Comparison of ENCODE assay signal across 10 mouse cellular contexts in the genomic region with DNA sequence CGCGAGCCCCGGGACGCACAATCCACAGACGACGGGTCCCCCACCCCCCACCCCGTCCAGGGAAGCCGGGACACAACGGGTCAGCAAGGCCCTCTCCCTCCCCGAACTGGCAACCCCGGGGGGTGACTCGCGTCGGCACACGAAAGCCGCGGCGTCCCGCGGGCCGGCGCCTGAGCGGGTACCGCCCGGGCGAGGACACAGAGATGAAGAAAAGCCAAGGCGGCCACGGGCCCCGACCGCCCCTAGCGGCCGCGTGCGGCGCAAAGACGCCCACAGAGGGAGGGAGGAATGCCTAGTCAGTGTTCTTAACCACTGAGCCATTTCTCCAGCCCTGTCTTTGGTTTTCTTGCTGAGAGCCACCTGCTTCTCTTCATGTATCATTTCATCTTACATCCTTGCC. TPM values are rescaled to one million over a fixed set of nuclear protein-coding genes. Genes with fewer than 3 reads are reported as not detected.
DNase-seq lines count a peak whose midpoint lies in the region; ATAC-seq lines count a peak whose summit lies in the region.
"Had no signal": no experiment of that assay in that cellular context is flagged by ENCODE, and none has a peak within 500 bp of the region (broad histone marks: within the 10 kb centered on the region; RNA-seq: fewer than 3 reads in every experiment).

No protein-coding gene starts in this region.

- DNase-seq in intestine, embryonic 14.5 days (ENCODE audit: low spot score), result peak; percentile 100
- peak; percentile 81 for DNase-seq in MEL-GATA-1-ER (ENCODE audit: extremely low read depth, low read depth)
- DNase-seq in cerebellum, adult 9-11 months, result peak; percentile 24
- peak; percentile 27 for DNase-seq in heart, adult 8-10 months (ENCODE audit: low spot score)
- DNase-seq in left cerebral cortex, postnatal 4 days, result peak; percentile 64
- peak; percentile 79 for DNase-seq in retina, postnatal 7 days (ENCODE audit: low read depth, low spot score)
- peak; percentile 95 for DNase-seq in thymus, postnatal 4 days

- no peaks in the 10 kb centered on the region for H3K9me3 ChIP-seq in intestine, embryonic 14.5 days (ENCODE audit: control insufficient read depth, low read length)
- H3K9me3 ChIP-seq in intestine, embryonic 16.5 days (ENCODE audit: control insufficient read depth, low read length), result no peaks in the 10 kb centered on the region
- H3K9me3 ChIP-seq: heart, embryonic 13.5 days had no signal

- peaks cover 44% of the 10 kb centered on the region for H3K27me3 ChIP-seq in intestine, embryonic 14.5 days (replicated peaks; ENCODE audit: control insufficient read depth, insufficient read depth, low read length)
- H3K27me3 ChIP-seq in intestine, embryonic 16.5 days (replicated peaks; ENCODE audit: control insufficient read depth, insufficient read depth, low read length), result peaks cover 48% of the 10 kb centered on the region; the same call in 1 of the 2 replicates

- H3K4me3 ChIP-seq in intestine, embryonic 14.5 days (ENCODE audit: low read depth, low read length), result no peak overlapping the region
- H3K4me3 ChIP-seq in intestine, embryonic 16.5 days (ENCODE audit: low read length), result no peak overlapping the region
- H3K4me3 ChIP-seq: heart, embryonic 13.5 days had no signal

- no peak overlapping the region for H3K4me2 ChIP-seq in intestine, embryonic 14.5 days (ENCODE audit: low read length)
- H3K4me2 ChIP-seq in intestine, embryonic 16.5 days (ENCODE audit: low read depth, low read length), result no peak overlapping the region
- H3K4me2 ChIP-seq: heart, embryonic 13.5 days had no signal

- H3K36me3 ChIP-seq in intestine, embryonic 14.5 days (ENCODE audit: control insufficient read depth, insufficient read depth, low read length), result no peaks in the 10 kb centered on the region
- H3K36me3 ChIP-seq in intestine, embryonic 16.5 days (ENCODE audit: control insufficient read depth, insufficient read depth, low read length), result no peaks in the 10 kb centered on the region
- H3K36me3 ChIP-seq: heart, embryonic 13.5 days had no signal

- H3K4me1 ChIP-seq in intestine, embryonic 14.5 days (replicated peaks; ENCODE audit: control insufficient read depth, insufficient read depth, low read length), result no peaks in the 10 kb centered on the region
- H3K4me1 ChIP-seq in intestine, embryonic 16.5 days (ENCODE audit: control insufficient read depth, insufficient read depth, low read length), result no peaks in the 10 kb centered on the region

- H3K9ac ChIP-seq in intestine, embryonic 14.5 days (ENCODE audit: low read length), result no peak overlapping the region
- no peak overlapping the region for H3K9ac ChIP-seq in intestine, embryonic 16.5 days (ENCODE audit: low read depth, low read length)
- H3K9ac ChIP-seq: heart, embryonic 13.5 days had no signal

- no peak for ATAC-seq in intestine, embryonic 14.5 days (replicated peaks; ENCODE audit: low FRiP score, low TSS enrichment, low read depth)
- no peak for ATAC-seq in intestine, embryonic 16.5 days

- intact Hi-C loops in left cerebral cortex, postnatal 4 days (cut with DNase I), result no loop called here

- H3K27ac ChIP-seq in intestine, embryonic 14.5 days (ENCODE audit: low read depth), result no peak overlapping the region
- H3K27ac ChIP-seq in intestine, embryonic 16.5 days (ENCODE audit: low read length), result no peak overlapping the region
- H3K27ac ChIP-seq: heart, embryonic 13.5 days had no signal

- WGBS in intestine, embryonic 14.5 days, result 8% methylated on average over 36 of the region's 36 CpGs
- 7% methylated on average over 36 of the region's 36 CpGs for WGBS in intestine, embryonic 16.5 days

RNA-seq across cellular contexts. Expression of gene Rpp21, which starts 26.6 kb away (rescaled TPM):
- 156 and 158 TPM in 2 replicates for polyA plus RNA-seq in intestine, embryonic 14.5 days (2014; fragmentation: Nextera tagmentation; extraction: Ambion mirVana)
- 129 and 139 TPM in 2 replicates for polyA plus RNA-seq in intestine, embryonic 16.5 days (2015; fragmentation: Nextera tagmentation; extraction: Ambion mirVana)
- 10 to 100 TPM; 34.4 to 55.3 (median 45.5) TPM for total RNA-seq in heart, adult 8-10 months (2022)
- total RNA-seq in left cerebral cortex, postnatal 4 days (2021), result 10 to 100 TPM; 55.3 to 58.4 TPM

RNA-seq across cellular contexts. Expression of gene Trim39, which starts 40.7 kb away (rescaled TPM):
- 11.3 and 13.6 TPM in 2 replicates for polyA plus RNA-seq in intestine, embryonic 14.5 days (2014; fragmentation: Nextera tagmentation; extraction: Ambion mirVana)
- polyA plus RNA-seq in intestine, embryonic 16.5 days (2015; fragmentation: Nextera tagmentation; extraction: Ambion mirVana), result 9.7 and 10.6 TPM in 2 replicates
- 1 to 10 TPM; 6.3 to 7.1 (median 6.9) TPM for total RNA-seq in heart, adult 8-10 months (2022)
- 10 to 100 TPM; 25.3 to 26.2 TPM for total RNA-seq in left cerebral cortex, postnatal 4 days (2021)

RNA-seq across cellular contexts. Expression of gene H2-T3, which starts 41.2 kb away (rescaled TPM):
- 7.9 and 8.2 TPM in 2 replicates for polyA plus RNA-seq in intestine, embryonic 14.5 days (2014; fragmentation: Nextera tagmentation; extraction: Ambion mirVana)
- polyA plus RNA-seq in intestine, embryonic 16.5 days (2015; fragmentation: Nextera tagmentation; extraction: Ambion mirVana), result 42.3 and 46.9 TPM in 2 replicates
- not detected for total RNA-seq in heart, adult 8-10 months (2022)
- not detected for total RNA-seq in left cerebral cortex, postnatal 4 days (2021)

RNA-seq across cellular contexts. Expression of gene H2-M10.2, which starts 55.0 kb away (rescaled TPM):
- polyA plus RNA-seq in intestine, embryonic 14.5 days (2014; fragmentation: Nextera tagmentation; extraction: Ambion mirVana), result not detected in 2 replicates
- not detected in 2 replicates for polyA plus RNA-seq in intestine, embryonic 16.5 days (2015; fragmentation: Nextera tagmentation; extraction: Ambion mirVana)
- total RNA-seq in heart, adult 8-10 months (2022), result not detected
- not detected for total RNA-seq in left cerebral cortex, postnatal 4 days (2021)
- polyA plus RNA-seq: heart, embryonic 13.5 days; stomach, embryonic 16.5 days had no signal

Comparison
In these comparisons a context has a peak if more than half of its experiments do, and no peak if none do; other contexts are left out.
1. DNase-seq: peak in every context shown above with its lines; median percentile 100 in intestine, embryonic 14.5 days; 95 in thymus, postnatal 4 days; 81 in MEL-GATA-1-ER; 79 in retina, postnatal 7 days; 64 in left cerebral cortex, postnatal 4 days; 27 in heart, adult 8-10 months; 24 in cerebellum, adult 9-11 months.